Mouse (Mus musculus) thymus, adult 2 months (tissue): ENCODE measurements around the gene Jmjd4.

ENCODE experiments used
- CTCF ChIP-seq: fragments of 200-500 bp; IDR thresholded peaks from 2 replicates; pipeline ENCODE4 v1.5.1; 2012; ENCODE audit warnings: mild to moderate bottlenecking, control low read depth, low read length, moderate library complexity, borderline replicate concordance; ENCODE audit not compliant: control insufficient read depth, poor library complexity, insufficient read depth; ENCODE audit errors: extremely low read depth
- POLR2A ChIP-seq: fragments of 200-500 bp; IDR thresholded peaks from 2 replicates; pipeline ENCODE4 v1.6.1; 2012; ENCODE audit warnings: mild to moderate bottlenecking, low read length, control low read depth, moderate library complexity; ENCODE audit not compliant: control insufficient read depth, poor library complexity, insufficient read depth; ENCODE audit errors: extremely low read depth

- TF ChIP-seq CTCF (no peak), POLR2A (no peak)
Observed at GRCm38 (mm10) chr11:59497747-59498146, 47.9 kb downstream of the Jmjd4 start.
